Mouse (Mus musculus): ENCODE results near the gene Zmiz1. TPM values are rescaled to one million over a fixed set of nuclear protein-coding genes. Genes with fewer than 3 reads are reported as not detected.
A peak's percentile ranks its signal among the peaks of the same experiment; 100 is the strongest.

Zmiz1 gene
- total and polyA plus RNA-seq, 3 experiments: 90.8 to 142 (median 95.8) TPM

DNA sequence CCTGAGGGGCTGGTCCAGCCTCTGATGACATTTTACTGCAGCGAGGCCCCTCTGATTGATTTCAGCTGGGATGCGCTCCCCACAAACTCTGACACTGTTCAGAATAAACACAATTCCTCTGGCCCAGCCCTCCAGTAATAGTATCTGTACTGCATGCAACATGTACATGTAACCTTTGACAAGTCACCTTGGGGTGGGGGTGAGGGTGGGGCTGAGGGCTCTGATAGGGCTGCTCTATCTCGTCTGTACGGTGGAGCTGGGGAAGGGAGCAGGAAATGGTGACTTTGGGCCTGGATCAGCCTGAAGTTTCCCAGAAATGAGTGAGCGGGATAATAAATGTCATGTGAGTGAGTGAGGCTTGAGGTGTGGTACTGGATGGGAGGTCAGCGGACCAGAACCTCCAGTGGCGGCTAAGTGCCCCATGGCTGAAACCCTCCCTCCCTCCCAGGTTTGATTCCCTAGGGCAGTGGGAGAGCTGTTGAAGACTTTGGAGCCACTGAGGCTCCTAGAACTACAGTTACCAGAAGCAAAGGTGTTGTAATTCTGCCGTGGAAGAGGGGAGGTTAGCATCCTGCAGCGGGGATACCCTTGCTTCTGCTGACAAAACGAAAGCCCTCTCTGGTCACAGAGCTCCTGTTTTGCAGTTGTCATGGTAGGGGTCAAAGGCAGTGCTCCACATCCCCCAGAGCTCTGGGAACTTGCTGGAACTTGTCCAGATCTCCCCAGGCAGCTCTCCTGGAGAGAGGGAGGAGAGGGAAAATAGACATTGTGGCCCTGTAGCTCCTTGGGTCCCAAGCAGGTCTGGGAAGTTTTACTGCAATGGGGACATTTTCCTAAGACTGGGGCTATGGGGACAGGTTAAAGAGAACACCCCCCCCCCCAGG, 153.1 kb downstream of the Zmiz1 start:
- DNase-seq: no peak

DNA sequence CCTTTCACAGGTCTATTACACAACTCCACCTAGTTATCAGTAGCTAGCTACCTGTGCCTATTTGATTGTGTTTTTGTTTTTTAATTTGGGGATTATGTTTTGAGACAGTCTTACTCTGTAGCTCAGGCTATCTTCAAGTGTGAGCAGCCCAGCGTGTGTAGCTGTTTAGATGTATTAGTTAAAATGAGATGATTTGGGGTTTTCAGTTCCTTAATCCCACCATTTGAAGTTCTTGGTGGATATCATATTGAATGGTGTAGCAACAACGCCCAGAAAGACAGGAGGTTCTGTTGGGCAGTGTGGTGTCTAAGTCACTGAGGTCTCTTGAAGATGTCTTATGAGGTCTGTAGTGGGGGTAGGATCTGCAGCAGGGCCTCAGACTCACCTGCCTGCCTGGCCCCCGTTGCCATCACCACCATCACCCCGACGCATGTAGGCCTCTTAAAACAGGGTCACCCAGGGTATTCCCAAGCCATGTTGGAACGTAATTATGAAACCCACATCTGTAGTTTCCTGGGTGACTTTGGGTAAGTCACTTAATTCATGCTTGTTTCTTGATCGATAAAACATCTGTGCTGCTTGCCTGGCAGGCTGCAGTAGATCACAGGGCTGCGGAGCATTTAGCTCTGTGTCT, 155.1 kb downstream of the Zmiz1 start:
- no peak for DNase-seq

DNA sequence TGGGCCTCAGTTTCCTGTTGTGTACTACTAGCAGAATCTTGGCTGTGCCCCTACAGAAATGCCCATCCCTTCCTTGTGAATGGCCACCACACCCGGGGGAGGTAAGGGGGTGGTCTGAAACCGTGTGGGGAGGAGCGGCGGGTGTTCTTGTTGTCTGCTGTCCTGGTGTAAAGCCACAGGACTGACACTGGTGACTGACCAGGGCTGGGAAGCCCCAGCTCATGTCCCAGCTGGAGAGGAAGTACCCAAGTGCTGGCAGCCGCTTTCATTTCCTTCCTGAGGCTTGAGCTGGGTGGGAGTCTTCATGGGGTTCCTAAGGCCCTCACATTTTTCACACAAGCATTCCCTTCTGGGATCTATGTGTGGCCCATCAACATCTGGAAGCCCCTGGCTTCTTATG, 155.7 kb downstream of the Zmiz1 start:
- DNase-seq: peak; percentile 35

DNA sequence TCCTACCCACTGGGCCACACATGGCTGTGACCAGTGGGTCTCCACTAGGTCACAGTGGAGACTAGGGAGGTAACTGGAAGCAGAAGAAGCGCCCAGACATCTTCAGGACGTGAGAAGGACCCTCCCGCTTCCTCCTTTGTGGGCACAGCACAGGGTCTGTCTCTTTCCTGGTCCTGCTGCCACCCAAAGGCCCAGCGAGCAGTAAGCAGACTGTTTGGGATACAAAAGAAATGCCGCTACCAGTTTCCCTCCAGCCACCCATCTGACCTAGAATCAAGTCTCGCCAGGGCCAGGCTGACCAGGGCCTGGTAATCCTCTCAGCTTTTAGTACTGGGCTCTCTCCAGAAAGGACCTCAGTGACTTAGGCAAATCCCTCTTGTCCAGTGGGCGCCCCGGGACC, 156.6 kb downstream of the Zmiz1 start:
- DNase-seq: no peak

DNA sequence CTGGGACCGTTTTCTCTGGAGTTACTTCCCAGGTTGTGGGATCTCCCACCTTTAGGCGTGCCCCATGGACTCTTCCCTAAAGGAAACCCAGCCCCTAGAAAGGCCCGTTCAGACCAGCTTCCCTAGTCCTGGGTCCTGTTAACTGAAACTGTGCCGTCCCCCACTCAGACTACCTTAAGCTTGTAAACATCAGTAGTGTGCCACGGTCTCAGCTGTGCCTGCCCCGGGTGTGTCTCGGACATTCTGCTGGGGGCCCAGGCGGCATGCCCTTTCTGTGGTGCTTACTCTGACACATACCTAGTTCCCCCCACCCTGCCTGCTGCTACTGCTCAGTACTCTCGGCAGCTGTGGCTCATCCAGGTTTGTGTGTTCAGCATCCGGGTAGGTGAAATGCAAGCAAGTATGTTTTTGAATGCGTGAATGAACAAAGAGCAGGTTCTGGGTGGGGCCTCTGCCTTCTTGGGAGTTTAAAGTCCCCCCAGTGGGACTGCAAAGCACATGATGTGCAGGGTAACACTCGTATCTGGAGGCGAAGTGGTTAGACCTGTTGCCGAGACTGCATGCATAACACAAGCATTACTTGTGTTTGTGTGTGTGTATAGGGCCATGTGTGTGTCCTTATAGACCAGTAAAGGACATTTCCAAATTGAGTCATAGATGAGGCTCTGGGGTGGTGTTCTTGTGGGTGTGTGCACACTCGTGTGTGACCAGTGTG, 157.2 kb downstream of the Zmiz1 start:
- no peak for DNase-seq

DNA sequence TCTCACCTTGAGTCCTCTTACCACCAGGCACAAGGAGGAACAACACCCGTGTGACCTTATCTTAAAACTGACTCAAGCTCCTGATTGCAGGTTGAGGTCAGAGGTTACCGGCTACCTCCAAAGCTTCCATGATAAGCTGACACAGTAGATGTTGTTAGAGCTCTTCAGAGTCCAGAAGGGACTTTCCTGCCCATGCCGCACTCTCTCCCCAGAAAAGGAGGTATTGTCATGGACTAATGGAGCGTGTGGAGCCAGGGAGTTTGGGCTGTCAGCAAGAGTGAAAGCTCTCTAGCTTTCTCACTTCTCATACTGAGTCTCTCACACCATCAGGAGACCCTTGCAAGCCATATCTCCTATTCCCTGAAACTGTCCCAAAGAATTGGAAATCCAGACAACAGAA, 158.3 kb downstream of the Zmiz1 start:
- DNase-seq: no peak

DNA sequence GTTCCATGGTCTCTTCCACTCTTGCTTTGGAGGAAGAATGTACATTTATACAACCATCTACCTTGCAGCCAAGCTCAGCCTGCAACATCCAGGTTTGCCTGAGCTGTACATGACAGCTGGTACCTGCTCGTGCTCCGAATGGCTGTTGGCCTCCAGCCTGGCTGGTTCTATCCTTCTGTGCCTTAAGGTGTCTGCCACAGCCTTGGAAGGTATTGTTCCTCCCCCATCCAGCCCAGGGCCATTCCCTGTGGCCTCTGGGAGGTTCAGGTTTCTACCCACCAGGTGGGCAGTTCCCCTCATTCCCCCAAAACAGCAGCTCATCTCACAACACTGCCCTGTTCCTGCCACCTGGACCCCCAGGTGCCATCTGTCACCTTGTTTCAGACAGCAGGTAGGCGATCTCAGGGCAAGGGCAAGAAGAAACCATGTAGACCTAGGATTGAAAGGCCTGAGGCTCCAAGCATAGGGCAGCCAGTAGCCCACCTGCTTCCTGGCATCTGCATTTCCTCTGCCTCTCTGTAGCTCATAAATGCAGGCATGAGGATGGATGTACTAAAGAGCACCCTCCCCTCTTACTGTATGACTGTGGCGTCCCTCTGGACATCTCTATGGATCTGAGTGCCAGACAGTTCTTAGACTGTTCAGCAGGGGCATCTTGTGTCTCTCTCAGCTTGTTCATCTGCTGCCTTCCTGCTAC, 160.2 kb downstream of the Zmiz1 start:
- DNase-seq: no peak

DNA sequence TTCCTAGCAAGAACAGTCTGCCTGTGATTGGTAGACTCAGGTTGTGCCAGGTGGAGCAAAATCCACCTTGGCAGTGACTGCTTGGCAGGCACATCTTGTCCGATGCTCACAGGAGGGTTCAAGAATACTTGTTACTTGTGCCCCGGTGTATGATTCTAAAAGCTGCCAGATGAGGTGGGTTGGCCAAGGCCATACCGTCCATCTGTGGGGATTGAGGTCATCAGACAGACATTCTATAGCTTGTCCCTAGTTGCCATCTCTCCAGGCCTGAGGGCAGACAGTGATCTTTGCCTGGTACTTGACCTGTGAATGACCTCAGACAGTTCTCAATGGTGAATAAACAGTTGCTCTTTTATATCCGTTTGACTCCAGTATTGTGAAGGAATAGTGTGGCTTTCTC, 161.8 kb downstream of the Zmiz1 start:
- DNase-seq: no peak

DNA sequence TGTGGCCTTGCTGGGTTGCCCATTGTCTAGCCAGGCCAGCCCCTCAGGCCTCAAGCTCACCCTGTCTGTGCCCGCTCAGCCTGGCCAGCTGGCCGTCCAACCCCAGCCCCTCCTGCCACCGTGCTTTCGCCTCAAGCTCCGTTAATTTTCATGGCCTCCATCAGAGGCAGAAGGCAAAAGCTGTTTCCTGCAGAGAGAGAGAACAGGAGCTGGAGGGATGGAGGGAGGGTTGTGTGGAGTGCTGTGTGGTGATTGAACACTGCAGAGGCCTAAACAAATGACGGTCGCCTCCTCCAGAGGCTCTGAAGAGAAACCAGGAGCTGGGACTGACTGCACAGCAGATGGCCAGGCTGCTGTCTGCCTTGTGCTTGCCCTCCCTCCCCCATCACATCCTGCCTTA, 164.7 kb downstream of the Zmiz1 start:
- DNase-seq: no peak

DNA sequence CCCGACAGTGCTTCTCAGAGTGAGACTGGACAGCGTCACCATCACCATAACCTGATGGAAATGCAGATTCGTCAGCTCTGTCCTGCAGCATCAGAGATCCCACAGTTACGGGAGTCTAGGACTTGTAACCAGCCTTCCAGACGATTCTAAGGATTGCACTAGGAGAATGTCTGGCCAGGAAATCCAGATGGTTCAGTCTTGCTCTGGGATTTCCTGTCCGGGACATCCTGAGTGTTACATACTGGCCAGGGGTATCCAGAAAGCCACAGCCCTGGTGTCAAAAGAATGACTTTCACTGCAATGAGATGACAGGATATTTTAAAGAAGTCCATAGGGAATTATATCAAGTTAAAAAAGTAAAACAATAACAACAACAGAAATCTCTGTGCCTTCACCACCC, 165.7 kb downstream of the Zmiz1 start:
- DNase-seq: no peak

DNA sequence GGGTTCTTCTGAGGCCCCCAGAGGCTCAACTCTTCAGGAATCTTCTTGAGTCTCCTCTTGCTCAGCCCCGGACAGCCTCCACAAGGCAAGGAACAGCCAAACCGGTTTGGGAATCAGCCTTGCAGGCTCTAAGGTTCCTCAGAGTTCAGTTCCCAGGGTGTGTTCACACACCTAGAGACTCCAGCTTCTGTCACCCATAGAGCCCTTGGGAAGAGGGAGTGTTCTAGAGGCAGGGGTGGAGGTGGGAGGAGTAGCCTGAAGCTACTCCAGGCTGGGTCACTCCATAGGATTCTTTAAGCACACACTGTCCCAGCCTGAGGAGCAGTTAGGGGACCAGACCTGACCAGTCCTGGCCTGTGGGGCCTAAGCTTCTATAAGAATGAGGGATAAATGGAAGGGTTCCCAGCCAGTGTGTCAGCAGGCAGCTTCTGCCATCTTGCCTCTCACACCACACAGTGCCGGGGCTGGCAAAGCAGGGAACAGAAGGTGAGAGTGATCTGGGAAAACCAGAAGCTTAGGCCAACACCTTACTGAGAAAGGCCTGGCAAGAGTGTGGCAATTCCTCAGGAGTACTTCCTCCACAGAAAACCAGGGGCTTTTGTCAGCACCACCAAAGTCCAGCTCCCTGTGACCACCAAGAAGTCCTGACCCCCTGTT, 168.7 kb downstream of the Zmiz1 start:
- DNase-seq: no peak

DNA sequence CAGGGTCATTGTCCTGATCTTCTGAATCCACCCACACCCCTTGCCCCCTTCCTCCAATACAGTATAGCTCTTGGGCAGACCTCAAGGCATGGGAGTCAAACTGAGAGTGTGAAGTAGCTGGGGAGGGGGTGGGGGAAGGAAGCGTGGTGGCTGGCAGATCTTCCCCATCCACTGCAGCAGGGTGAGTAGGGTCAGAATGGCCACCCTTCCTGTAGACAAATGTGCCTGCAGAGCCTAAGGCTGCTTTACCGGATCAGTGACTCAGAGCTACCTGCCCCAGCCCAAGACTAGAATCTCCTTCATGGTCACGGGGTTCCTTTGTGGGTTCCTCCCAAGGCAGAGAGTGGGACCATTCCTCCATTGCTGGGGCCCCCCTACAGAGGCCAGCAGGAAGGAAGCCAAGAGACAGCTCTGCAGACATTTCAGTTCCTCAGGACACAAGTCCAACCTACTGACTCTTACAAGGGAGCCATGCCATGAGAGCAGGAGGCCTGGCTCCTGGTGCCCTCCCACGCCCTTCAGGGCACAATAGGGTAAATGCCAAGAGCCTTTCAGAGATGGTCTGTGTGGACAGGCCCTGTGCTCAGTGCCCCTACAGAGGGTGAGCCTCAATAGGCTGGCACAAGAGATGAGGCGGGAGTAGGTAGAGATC, 169.6 kb downstream of the Zmiz1 start:
- DNase-seq: no peak

DNA sequence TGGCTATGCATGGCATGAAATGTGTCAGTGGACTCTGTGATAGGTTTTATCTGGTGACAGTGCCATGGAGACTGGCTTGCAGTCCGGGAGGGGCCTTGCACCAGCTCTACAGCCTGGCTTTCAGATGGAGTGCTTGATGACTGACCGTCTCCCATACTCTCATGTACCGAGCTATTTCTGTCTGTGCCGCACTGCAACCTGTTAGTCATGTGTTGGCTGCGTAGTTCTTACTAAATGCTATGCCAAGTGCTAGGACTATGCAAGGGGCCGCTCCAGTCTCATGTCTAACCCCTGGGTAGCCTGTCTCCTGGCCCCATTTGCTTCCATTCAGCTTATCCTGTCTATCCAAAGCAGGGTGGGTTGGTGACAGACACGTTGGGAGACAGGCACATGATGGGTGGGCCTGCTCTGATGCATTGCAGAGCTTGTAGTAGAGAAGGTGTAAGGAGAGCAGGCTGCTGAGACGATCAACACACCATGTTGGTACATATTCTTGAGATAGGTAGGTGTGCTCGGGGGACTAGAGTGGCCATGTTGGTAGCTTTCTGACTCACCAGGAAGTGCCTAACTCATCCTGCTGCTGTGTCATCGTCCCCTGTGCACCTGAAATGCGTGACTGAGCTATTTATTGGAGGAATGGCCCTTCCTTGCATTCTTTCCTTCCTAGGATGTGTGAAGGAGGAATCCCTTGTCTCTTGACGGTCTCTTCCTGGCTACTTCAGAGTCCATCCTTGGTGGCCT, 171.1 kb downstream of the Zmiz1 start:
- no peak for DNase-seq

DNA sequence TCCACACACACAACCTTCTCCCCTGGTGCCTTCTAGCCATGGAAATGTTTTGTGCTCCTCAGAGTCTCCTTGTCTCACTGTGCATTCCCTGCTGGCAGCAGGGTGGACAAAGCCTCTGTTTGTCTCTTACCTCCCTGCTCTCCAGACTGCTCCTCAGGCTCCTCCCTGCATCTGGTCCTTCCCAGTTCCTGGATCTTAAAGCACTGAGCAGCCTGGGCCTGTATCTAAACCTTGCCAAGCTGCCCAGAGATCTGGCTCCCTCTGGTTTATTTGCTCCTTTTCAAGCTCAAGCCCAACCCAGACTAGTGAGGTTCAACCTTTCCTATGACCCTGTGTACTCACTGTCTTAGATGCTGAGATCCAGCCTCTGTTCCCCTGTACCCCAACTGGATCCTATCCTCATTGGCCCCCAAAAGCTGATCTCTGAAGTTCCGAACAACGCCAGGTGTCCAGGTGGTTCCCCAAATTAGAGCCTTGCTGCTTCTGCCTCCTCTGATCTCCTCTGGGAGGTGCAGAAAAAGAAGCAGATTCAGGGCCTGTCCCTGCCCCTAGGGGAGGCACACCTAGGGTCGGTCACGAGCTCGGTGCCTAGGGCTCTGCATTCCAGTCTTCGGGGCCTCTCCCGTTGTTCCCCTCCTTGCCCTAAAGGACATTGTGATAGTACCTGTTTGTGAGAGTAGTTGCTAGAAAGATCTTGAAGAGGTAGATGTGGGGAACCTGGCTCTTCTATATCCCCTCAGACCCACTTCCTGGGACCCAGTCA, 171.8 kb downstream of the Zmiz1 start:
- DNase-seq: no peak

DNA sequence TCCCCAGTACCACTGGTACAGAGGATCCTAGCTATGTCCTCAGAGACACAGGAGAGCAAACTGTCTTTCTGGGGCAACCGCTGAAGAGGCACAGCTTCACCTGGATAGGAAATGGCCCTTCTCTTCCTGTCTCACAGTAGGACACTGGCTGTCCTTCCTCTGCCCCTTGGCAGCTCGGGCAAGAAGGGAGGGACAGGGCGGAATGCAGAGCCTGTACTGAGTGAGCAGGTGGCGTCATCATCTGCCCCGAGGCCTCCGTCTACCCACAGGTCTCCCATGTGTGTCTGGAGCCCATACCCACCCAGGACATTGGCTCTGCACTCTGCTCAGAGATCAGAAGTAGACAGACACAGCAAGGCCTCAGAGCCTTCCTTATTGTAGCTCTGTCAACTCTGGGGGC, 172.5 kb downstream of the Zmiz1 start:
- DNase-seq: no peak

DNA sequence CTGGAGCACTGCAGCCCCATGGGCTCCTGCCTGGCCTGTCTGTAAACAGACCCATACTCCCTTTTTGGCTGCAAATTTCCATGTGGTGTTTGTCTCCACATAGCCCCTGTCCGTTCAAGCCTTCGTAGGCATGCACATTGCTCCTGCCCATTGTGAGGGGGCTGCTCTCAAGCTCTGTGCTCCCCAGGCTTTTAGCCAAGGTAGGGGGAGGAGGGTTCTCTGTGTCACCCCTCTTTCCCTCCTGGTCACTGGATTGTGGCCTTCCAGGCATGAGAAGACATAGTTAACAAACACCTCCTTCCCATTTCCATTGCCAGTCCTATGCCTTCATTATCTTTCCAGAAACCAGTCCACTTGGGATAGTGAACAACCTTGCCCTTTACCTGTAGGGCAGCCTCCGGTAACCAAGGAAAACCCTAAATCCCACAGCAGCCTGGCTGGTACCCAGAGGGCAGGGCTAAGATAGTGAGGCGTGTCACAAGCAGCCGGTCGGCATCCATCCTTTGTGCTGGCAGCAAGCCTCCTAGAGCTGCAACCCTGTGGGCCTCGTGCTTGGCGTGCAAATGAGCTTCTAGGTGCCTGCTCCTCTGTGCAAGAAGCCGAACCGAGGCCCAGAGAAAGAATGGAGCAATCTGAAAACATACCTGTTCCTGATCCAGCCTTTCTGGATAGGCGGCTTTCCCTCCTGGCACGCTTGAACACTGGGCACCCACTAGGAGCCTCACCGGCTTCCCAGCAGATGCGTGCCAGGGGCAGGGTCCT, 174.7 kb downstream of the Zmiz1 start:
- DNase-seq: peak; percentile 65

DNA sequence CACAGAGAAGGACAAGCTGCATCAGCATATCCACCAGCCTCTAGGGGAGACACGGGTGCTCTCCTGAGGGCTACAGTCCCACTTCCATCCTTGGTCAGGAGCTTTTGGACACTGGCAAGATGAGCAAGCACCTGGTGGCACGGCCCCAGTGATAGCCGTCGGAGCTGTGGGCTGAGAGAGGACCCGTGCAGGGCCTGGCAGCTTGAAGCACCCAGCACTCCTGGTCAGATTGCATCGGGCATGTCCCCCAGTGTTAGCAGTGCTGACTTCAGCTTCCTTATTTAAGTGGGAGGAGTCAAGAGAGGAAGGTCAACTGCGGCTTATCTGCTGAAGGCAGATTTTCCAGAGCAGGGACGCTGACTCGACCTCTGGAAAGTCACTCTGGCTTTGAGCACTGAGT, 175.3 kb downstream of the Zmiz1 start:
- peak; percentile 67 for DNase-seq

DNA sequence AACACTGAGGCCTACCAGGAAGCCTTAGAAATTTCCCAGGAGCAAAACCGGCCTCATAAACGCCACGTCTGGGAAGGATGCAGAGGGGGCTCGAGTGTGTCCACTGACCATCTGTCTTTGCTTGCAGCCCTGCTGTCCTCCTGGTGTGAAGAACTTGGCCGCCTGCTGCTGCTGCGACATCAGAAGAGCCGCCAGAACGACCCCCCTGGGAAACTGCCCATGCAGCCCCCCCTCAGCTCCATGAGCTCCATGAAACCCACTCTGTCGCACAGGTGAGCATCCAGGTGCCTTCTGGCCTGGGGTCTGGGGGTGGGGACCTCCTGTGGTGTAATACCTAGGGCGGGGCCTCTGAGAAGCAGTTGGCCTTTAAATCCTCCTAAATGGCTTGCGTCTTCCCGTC, 176.8 kb downstream of the Zmiz1 start:
- no peak for DNase-seq

DNA sequence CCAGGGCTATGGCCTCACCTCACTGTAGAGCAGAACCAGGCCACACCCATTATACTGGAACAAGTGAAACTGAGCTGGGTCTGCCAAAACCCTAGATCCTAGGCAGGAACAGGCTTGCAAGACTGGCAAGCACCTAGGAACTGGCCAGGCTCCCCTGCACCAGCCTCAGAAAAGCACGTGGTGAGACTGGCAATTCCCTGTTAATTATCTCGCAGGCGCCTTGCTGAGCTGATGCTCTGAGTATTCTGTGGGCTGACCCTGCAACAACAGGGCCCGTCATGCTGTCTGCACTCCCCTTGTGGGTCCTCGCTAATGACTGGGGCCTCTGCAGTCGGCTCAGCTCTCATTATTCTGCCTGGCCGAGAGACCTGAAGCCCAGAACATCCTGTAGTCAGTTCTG, 177.3 kb downstream of the Zmiz1 start:
- no peak for DNase-seq
